Mouse (Mus musculus) forebrain, postnatal 0 days (tissue): ENCODE data around the gene Gpd2. TPM values are rescaled to one million over a fixed set of nuclear protein-coding genes. Genes with fewer than 3 reads are reported as not detected.

Experiments
- ATAC-seq: fragments of 200-750 bp; cut with Nextera tagmentation; 2 replicates; pipeline ENCODE4 v1.8.0; 2017; ENCODE audit warnings: mild to moderate bottlenecking, moderate library complexity
- DNase-seq: peaks from one replicate; pipeline ENCODE4 v3.0.0-alpha.2; 2015
- H3K27ac ChIP-seq: fragments of 300-500 bp; sonication (generic); 2 replicates; pipeline ENCODE4 v1.5.1; 2014; ENCODE audit warnings: low read depth, mild to moderate bottlenecking, antibody characterized with exemption, low read length, moderate library complexity, mixed read lengths
- H3K27me3 ChIP-seq: fragments of 300-500 bp; sonication (generic); 2 replicates; pipeline ENCODE4 v1.6.1; 2014; ENCODE audit warnings: mild to moderate bottlenecking, low read length, mixed read lengths; ENCODE audit not compliant: insufficient read depth
- H3K36me3 ChIP-seq: fragments of 300-500 bp; sonication (generic); 2 replicates; pipeline ENCODE4 v1.6.1; 2014; ENCODE audit warnings: mild to moderate bottlenecking, moderate library complexity; ENCODE audit not compliant: insufficient read depth
- H3K4me1 ChIP-seq: fragments of 300-500 bp; sonication (generic); 2 replicates; pipeline ENCODE4 v1.6.1; 2014; ENCODE audit warnings: antibody characterized with exemption; ENCODE audit not compliant: insufficient read depth
- H3K4me2 ChIP-seq: fragments of 300-500 bp; sonication (generic); 2 replicates; pipeline ENCODE4 v1.6.1; 2014; ENCODE audit warnings: low read depth, mild to moderate bottlenecking, moderate library complexity
- H3K4me3 ChIP-seq: fragments of 300-500 bp; sonication (generic); 2 replicates; pipeline ENCODE4 v1.5.1; 2014; ENCODE audit warnings: low read depth, low read length, mixed read lengths
- H3K9ac ChIP-seq: fragments of 300-500 bp; sonication (generic); 2 replicates; pipeline ENCODE4 v1.6.1; 2014; ENCODE audit warnings: mild to moderate bottlenecking
- H3K9me3 ChIP-seq: fragments of 300-500 bp; sonication (generic); 2 replicates; pipeline ENCODE4 v1.6.1; 2016; ENCODE audit warnings: low read length
- CTCF ChIP-seq: sonication (generic); IDR thresholded peaks from 2 replicates; pipeline ENCODE4 v1.5.1; 2016; ENCODE audit warnings: antibody characterized with exemption, control low read depth, low read depth
- WGBS: fragments of 180-500 bp; shearing (Covaris S2); extraction: QIAGEN DNeasy Blood & Tissue Kit; methylation state at CpG from one replicate; pipeline ENCODE4 v1.1.7; 2014; 5-methylcytosine and 5-hydroxymethylcytosine counted together
- polyA plus RNA-seq: library from polyadenylated mRNA; unstranded; fragments of >200 nt; fragmentation: Nextera tagmentation; extraction: Ambion mirVana; gene quantifications from 2 replicates; pipeline ENCODE4 v1.2.1, GENCODE M21; 2015
- total RNA-seq: library from RNA; depleted of rRNA; stranded (reverse); fragments of >200 nt; gene quantifications from 2 replicates; pipeline ENCODE4 v1.2.3, GENCODE M21; 2014

The Gpd2 gene
- total and polyA plus RNA-seq, 2 experiments from 2014 or later, result 46.5 to 54.1 TPM

- H3K4me3 ChIP-seq, result no peak overlapping the region
- no peaks in the 10 kb centered on the region for H3K9me3 ChIP-seq
- H3K27me3 ChIP-seq, result no peaks in the 10 kb centered on the region
- DNase-seq, result no peak
- no peak for TF ChIP-seq CTCF
- 90% methylated on average over 4 of the region's 4 CpGs for WGBS
- no peak overlapping the region for H3K9ac ChIP-seq
- no peaks in the 10 kb centered on the region for H3K36me3 ChIP-seq
- ATAC-seq, result no peak
- H3K4me1 ChIP-seq, result no peaks in the 10 kb centered on the region
- no peak overlapping the region for H3K27ac ChIP-seq
- H3K4me2 ChIP-seq, result no peak overlapping the region
Measured at GRCm38 (mm10) chr2:57297226-57297625, 59.8 kb downstream of the Gpd2 start.

DNA sequence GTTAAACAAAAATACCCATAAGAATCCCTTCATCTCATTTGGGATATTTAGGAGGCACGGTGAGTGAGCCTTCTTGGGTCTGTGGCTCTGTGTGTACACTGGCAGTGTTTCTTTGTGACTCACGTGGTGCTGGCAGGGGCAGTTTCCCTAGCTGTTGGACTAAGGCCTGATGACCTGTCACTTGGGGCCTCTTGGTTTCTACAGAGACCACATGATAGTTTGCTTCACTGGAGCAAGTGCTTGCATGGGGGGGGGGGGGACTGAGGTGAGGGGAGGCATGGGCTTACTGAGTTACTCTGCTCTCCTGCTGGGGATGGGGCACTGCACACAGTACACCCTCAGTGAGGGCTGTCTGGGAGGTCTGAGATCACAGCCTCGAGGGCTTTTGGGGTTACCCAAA, 64.1 kb downstream of the Gpd2 start:
- H3K27ac ChIP-seq, result no peak overlapping the region
- H3K4me2 ChIP-seq, result no peak overlapping the region
- no peaks in the 10 kb centered on the region for H3K9me3 ChIP-seq
- ATAC-seq, result peak; percentile 55
- H3K4me3 ChIP-seq, result no peak overlapping the region
- no peaks in the 10 kb centered on the region for H3K27me3 ChIP-seq
- DNase-seq, result no peak
- WGBS, result 26% methylated on average over 3 of the region's 3 CpGs
- no peak overlapping the region for H3K9ac ChIP-seq
- H3K36me3 ChIP-seq, result no peaks in the 10 kb centered on the region
- H3K4me1 ChIP-seq, result no peaks in the 10 kb centered on the region
- TF ChIP-seq CTCF, result no peak

DNA sequence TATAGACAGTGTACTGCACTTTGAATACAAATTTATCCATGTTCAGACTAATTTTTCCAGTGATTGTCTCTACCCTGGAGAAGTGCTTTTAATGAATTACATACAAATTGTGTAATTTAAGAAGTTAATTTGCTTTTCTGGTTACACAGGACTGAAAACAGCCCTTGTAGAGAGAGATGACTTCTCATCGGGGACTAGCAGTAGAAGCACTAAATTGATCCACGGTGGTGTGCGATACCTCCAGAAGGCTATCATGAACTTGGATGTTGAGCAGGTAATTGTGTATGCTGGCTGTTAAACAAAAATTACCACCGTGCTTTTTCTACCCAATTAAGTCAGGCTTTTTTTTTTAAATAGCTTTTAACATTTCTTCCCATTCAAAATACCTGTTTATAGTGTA, 66.8 kb downstream of the Gpd2 start:
- DNase-seq (no peak), ATAC-seq (no peak)
- H3K9me3 ChIP-seq, result no peaks in the 10 kb centered on the region
- no peak overlapping the region for H3K4me3 ChIP-seq
- WGBS, result 47% methylated on average over 4 of the region's 4 CpGs
- H3K4me2 ChIP-seq, result no peak overlapping the region
- no peak overlapping the region for H3K27ac ChIP-seq
- no peaks in the 10 kb centered on the region for H3K27me3 ChIP-seq
- no peaks in the 10 kb centered on the region for H3K4me1 ChIP-seq
- TF ChIP-seq CTCF, result no peak
- H3K9ac ChIP-seq, result no peak overlapping the region
- no peaks in the 10 kb centered on the region for H3K36me3 ChIP-seq

DNA sequence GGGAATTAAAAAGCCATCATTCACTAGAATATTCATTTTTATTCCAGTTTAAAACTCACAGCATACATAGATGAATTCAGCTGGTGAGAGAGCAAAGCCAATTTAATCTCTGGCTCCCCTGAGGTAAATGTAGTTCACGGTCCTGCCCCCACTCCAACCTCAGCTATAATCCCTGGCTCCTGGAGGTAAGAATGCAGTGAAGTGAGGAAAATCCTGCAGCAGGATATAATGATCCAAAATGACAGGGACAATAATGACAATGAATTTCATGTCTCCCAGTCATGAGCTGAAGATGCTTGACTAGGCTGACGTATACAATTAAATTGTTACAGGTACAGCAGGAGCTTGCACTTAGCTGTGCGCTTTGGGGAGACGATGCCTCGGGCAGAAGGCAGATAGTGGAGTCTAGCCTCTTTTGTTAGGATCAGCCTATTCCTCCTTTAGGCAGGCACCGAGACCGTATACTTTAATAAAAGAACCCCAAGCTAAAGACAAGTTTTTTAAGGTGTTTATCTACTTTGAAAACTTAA, 74.9 kb downstream of the Gpd2 start:
- ATAC-seq, result no peak
- H3K4me2 ChIP-seq, result no peak overlapping the region
- H3K9me3 ChIP-seq, result no peaks in the 10 kb centered on the region
- H3K27me3 ChIP-seq, result no peaks in the 10 kb centered on the region
- DNase-seq, result no peak
- H3K9ac ChIP-seq, result no peak overlapping the region
- no peak for TF ChIP-seq CTCF
- H3K36me3 ChIP-seq, result no peaks in the 10 kb centered on the region
- H3K4me3 ChIP-seq, result no peak overlapping the region
- no peak overlapping the region for H3K27ac ChIP-seq
- H3K4me1 ChIP-seq, result no peaks in the 10 kb centered on the region
- 66% methylated on average over 7 of the region's 7 CpGs for WGBS

DNA sequence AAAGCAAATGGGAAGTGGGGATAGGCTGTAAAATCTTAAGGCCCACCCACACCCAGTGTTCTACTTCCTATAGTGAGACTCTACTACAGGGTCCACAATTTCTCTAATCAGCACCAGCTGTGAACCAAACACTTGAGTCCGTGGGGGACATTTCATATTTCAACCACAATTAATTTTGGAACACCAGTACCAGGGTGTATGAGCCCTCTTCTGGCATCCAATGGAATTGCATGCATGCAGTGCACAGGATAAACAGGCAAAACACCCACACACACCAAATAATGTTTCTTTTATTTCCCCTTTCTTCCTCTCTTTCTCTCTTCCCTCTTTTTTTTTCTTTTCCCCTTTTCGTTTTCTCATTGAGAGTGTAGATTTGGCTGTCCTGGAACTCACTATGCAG, 78.6 kb downstream of the Gpd2 start:
- ATAC-seq (no peak), DNase-seq (no peak)
- Histone ChIP-seq H3K9me3 (no peaks in the 10 kb centered on the region), H3K27me3 (no peaks in the 10 kb centered on the region), H3K36me3 (no peaks in the 10 kb centered on the region), H3K4me1 (no peaks in the 10 kb centered on the region), H3K9ac (no peak overlapping the region), H3K4me3 (no peak overlapping the region), H3K4me2 (no peak overlapping the region), H3K27ac (no peak overlapping the region)
- peak; percentile 64 for TF ChIP-seq CTCF
- 61% methylated on average over 2 of the region's 2 CpGs for WGBS

DNA sequence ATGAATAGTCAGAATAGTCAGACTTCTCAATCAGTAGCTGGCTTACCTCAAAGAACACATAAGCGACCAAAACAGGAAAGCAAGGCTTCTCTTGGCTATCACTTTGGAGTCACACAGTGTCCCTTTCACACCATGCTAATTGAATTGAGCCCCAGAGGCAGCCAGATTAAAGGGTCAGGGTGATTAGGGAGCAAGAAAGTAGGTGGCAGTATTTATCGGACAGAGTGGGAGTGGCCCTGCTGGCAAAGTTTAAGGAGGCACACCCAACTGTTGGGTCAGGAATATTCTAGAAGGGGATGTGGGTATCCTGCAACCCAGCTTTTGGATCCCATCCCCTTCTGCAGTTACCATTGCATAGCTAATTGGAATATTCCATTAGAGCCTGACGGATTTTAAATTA, 80.9 kb downstream of the Gpd2 start:
- 35% methylated on average over 3 of the region's 3 CpGs for WGBS
- no peak for TF ChIP-seq CTCF

GRCm38 (mm10) chr2:57326091-57326490, 88.7 kb downstream of the Gpd2 start:
- H3K27me3 ChIP-seq, result no peaks in the 10 kb centered on the region
- ATAC-seq, result no peak
- no peak overlapping the region for H3K4me3 ChIP-seq
- H3K4me2 ChIP-seq, result no peak overlapping the region
- TF ChIP-seq CTCF, result no peak
- no peak overlapping the region for H3K9ac ChIP-seq
- no peak overlapping the region for H3K27ac ChIP-seq
- no peaks in the 10 kb centered on the region for H3K9me3 ChIP-seq
- H3K4me1 ChIP-seq, result no peaks in the 10 kb centered on the region
- no peaks in the 10 kb centered on the region for H3K36me3 ChIP-seq
- 89% methylated on average over 8 of the region's 8 CpGs for WGBS
- no peak for DNase-seq

More for the DNA sequence above, 80.9 kb downstream of the Gpd2 start:
- no peak for ATAC-seq
- H3K9ac ChIP-seq, result no peak overlapping the region
- H3K27me3 ChIP-seq, result no peaks in the 10 kb centered on the region
- H3K4me3 ChIP-seq, result no peak overlapping the region
- no peaks in the 10 kb centered on the region for H3K9me3 ChIP-seq
- no peaks in the 10 kb centered on the region for H3K36me3 ChIP-seq
- no peak overlapping the region for H3K27ac ChIP-seq
- DNase-seq, result no peak
- no peak overlapping the region for H3K4me2 ChIP-seq
- no peaks in the 10 kb centered on the region for H3K4me1 ChIP-seq
